Mouse (Mus musculus) liver, postnatal 0 days (tissue): ENCODE results near the gene Clec2i.

Experiments
- CTCF ChIP-seq: sonication (generic); IDR thresholded peaks from 2 replicates; pipeline ENCODE4 v1.5.1; 2016; ENCODE audit warnings: antibody characterized with exemption, low read depth
- EP300 ChIP-seq: IDR thresholded peaks from 2 replicates; pipeline ENCODE4 v1.6.1; 2016; ENCODE audit warnings: antibody characterized with exemption, low read depth, mild to moderate bottlenecking

DNA sequence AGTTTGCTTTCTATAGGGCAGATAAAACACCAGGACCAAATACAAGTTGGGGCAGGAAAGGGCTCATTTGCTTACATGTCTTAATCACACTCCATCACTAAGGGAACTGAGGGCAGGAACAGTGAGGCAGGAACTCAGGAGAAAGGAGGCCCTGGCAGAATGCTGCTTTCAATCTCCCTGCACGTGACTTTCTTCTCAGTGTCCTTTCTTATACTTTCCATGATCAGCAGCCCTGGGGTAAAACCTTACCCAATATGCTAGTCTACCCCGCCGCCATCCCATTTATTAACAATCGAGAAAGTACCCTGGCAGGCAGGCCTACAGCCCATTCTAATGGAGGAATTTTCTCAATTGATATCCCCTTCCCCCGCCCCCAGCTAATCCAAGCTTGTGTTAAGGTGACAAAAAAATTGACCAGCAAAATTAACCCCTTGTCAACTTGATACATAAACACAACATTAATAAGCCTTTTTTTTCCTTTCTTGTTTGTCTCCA is 42.8 kb upstream of the Clec2i start:
- TF ChIP-seq CTCF (0 out of 2 replicates have a peak, but pooled peaks have one; percentile 1), EP300 (no peak)
